Mouse (Mus musculus) T-helper 1 cell (primary cell): ENCODE measurements around the gene 6030408B16Rik.

Source experiments
- in situ Hi-C: fragments of 300-600 bp; cut with MboI, MseI; formaldehyde crosslinking; loops from one replicate; pipeline ENCODE4 v1.15.1; 2025; ENCODE audit warnings: high pct_unique_total_duplicates

6030408B16Rik gene

DNA sequence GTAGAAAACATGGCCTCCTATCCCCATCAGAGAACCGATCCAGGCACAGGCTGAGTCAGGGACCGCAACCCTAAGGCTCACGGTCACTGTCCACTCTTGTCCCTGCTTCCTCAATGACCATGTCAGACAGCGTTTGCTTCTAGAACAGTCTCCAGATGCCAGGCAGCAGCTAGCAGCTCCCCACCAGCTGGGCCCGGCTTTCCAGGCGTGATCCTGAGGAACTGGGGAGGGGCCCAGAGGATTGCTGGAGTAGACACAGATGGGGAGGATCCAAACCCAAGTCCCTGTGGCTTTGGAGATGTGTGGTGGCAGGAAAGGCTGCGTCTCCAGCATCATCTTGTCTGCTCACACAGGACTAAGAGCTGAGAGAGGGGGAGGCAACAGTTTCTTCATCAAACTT lies 2.1 kb downstream of the 6030408B16Rik start:
- in situ Hi-C loops: no loop called here

DNA sequence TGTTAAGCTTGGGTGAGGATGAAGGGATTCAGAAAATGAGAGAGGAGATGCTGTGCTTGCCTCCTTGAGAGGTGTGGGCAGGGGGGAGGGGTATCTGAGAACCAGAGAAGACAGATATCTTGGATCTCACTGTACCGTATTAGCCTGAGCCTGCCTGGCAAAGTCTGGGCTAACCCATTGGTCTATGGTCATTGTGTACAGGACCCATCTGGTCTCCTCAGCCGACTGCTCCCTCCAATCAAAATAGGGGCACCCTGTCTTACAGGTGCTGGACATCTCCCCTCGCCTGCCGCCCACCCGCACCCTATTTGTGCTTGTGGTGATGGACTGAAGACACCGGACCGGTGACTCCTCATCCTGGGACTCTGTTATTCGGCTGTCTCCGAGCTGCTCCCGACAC lies 2.6 kb downstream of the 6030408B16Rik start:
- in situ Hi-C loops: no loop called here

DNA sequence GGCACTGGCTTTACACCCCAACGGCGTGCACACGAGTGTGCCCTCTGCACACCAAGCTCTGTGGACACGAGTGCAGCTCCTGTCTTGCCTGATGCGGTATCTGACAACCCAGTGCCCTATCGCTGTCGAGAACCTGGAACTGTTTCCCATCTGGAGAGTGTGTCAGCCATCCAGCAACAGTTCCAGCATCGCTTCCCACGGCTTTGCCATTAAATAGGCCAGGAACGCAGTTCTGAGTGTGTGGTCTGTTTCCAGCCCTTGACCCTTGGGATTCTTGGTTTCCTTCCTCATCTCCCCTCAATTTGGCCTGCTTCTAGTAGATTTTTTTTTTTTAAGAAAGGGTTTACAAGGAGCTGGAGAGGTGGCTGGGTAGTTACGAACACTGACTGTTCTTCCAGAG lies 3.1 kb downstream of the 6030408B16Rik start:
- in situ Hi-C loops: no loop called here

DNA sequence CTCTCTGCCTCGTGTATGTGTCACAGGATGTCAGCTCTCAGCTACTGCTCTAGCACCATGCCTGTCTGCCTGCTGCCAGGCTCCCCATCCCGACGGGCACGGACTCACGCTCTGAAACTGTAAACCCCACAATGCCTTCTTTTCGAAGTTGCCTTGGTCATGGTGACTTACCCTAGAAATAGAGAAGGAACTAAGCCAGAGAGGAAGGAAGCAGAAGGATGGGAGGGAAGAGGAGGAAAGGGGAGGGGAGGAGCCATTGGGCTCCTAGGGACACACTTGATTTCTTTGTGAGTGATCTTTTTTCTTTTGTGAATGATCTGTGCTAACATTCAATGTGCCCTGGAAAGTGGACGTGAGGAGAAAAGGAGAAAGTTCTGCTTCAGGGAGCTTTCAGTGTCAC lies 5.0 kb downstream of the 6030408B16Rik start:
- in situ Hi-C loops: no loop called here

DNA sequence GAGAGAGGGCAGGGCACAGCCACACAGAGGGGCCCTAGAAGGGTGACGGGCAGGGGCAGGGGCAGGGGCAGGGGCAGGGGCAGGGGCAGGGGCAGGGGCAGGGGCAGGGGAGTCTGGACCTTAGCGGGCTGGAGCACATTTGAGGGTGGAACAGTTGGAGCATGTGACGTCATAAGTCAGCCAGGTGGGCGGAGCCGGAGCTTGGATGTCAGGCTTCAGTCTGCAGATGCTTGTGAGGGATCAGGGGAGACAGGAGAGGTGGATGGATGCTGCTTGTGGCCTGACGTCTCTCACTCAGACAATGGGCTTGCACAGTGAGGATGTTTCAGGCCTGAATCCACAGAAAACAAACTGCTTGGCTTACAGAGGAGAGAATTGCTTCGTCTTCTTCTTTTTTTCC lies 5.5 kb downstream of the 6030408B16Rik start:
- in situ Hi-C loops: no loop called here

DNA sequence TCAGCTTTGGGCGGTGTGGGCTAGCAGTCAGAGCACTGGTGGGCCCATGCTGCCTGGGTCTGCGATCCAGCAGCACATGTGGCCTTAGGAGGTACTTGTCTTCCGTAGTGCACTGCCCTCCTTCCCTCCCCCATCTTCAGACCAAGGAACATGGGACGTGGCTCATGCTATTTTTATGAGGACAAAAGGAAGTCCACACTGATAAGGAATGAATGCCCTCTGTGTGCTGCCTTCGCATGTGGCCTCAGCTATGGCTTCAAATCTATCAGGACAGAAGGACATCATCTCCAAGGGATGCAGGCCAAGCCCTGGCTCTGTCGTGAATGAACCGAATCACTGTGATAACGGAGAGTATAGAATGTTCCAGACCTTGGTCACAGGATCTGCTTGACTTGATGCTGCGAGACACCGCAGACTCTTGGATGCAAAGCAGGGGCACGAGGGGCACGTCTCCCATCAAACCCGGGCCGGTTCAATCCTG lies 6.5 kb downstream of the 6030408B16Rik start:
- in situ Hi-C loops: no loop called here

DNA sequence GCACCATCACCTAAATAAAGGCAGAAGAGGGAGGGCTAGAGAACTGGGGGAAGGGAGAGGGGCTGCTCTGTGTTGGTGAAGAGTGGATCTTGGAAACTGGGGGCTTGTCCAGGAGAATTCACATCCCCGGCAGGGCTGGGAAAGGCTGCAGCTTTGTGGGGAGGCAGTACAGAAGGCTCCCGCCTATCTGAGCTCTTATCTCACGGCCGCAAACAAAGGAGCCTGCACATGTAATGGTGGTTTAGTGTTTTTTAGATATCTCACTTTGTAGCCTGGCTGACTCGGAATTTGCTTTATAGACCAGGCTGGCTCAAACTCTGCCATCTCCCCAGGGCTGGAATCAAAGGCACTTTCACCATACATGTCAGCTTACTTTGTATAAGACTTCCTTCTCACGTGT lies 7.1 kb downstream of the 6030408B16Rik start:
- in situ Hi-C loops: no loop called here

DNA sequence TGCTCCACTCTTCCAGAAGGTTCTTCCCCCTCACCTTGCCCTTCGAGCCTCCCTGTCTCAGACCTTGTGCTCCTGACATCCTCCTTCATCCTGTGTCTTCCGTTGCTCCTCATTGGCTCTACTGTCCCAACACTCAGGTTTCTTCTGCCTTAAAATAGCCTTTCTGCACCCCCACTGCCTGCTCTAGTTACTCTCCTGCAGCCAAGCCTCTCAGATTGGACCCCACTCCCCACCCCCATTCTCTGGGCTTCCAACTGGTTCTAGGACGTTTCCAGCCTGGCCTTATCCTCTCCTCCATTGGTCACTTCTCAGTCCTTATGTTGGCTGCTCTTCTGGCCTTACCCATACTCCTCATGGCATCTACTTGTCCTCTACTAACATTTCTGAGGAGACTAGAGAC lies 9.2 kb downstream of the 6030408B16Rik start:
- in situ Hi-C loops: no loop called here

DNA sequence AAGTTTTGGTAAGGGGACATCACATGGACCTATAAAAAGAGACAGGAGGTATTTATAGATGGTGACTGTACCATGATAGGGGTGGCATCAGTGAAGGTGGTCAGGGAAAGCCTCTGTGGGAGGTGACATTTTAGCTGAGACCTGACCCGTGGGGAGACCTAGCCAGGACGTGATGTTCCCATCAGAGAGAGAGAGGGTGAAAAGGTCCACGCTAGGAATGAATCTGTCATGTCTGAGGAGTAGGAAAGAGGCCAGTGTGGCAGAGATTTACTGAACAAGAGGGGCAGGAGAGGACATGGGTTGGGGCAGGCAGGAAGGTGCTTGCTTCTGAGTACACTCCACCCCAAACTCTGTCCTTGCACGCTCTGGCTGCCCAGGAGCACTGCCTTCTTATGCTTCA lies 10.8 kb downstream of the 6030408B16Rik start:
- in situ Hi-C loops: no loop called here

DNA sequence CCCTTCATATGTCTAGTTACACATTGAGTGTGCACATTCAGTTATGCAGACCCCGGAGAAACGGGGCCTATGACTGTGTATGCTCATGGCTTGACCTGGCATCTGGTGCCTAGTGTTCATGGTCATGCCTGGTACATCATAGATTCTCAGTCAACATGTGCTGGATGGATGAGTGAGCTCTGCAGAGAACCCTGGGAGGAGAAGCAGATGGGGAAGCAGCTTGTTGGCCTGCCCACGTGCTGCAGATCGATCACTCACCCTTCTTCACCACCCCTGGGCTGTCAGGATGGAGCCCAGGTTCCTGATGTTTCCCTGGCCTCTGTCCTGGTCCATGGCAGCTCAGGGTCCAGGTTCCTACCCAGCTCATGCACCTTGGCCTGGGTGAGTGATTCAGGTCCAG lies 13.4 kb downstream of the 6030408B16Rik start:
- in situ Hi-C loops: no loop called here

DNA sequence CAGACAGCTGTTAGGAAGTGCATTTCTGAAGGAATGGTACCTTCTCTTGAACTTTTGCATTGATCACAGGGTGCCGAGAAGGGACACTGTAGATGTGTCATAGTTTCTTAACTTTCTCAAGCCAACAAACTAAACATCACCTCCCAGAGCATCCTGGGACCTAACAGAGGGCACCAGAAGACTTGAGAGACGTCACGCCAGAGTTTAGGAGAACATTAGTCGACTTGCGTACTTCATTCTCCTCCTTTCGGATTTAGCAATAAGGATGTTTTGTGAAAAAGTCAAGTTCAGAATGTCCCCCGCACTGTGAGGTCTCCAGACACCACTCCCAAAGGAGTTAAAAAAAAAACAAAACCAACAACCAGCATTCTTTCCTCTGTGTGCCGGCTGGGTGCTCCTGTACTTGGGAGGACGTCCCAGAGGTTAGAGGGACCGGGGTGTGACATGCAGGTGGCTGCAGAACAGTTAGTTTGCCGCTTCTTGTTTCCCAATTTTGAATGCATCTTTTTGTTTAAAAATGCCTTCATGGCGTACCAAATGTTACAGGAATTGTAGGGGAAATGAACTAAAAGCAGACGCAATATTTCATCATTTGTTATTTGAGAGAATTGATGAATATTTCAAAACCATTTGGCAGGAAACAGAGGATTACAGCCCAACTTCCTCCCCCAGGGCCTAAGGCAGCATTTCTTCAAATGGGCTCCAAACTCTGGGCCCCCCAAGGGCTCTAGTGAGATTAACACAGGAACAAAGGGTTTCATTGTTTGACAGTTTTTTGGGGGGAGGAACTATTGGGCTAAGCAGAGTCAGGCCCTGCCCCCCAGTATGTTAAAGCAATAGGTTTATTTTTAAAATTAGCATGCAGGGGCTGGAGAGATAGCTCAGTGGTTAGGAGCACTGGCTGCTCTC lies 15.7 kb downstream of the 6030408B16Rik start:
- in situ Hi-C loops: no loop called here

DNA sequence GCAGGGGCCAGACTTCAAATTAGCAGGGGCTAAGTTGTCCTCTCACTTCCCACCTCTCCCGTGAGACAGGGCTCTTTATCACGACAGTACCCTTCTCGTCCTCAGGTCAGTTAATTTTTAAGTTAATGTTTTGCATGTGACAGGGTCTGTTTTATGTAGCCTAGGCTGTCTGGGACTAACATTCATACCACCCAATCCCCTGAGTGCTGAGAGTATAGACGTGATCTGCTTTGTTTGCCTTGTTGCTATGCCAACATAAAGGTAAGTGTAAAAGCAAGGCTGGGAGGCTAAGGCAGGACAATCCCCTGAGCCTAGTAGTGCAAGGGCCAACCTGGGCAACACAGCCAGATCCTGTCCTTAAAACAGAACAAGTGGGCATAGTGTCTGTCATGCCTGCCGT lies 16.5 kb downstream of the 6030408B16Rik start:
- in situ Hi-C loops: no loop called here

DNA sequence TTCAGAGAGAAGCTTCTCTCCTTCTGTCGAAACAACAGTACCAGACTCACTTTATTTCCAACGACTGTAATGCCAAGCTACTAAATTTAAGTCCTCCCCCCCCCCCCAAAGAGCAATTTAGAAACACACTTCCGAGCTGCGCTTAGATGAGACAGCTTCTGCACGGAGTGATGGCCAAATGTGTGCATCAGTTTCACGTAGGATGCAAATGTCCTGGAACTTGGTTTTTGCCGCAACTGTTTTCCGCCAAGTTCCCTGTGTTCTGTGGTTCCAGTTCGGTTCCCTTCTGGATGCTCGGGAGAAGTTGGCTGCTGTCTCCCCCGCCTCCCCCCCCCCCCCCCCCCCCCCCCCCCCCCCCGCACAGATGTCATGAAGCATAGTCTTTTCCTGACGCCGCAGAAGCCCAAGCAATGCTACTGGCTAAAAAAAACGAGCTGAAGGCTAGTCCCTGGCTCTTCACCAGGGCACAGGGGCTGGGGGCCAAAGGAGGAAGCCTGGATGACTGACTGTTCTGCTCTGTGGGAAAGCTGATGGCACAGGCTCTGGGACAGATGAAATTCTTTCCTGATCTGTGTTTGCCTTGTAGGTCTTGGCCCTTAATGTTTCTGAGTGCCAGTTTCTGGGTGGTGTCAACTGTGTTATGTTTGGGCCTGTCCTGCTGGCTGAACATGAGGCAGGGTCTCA lies 18.2 kb downstream of the 6030408B16Rik start:
- in situ Hi-C loops: no loop called here

DNA sequence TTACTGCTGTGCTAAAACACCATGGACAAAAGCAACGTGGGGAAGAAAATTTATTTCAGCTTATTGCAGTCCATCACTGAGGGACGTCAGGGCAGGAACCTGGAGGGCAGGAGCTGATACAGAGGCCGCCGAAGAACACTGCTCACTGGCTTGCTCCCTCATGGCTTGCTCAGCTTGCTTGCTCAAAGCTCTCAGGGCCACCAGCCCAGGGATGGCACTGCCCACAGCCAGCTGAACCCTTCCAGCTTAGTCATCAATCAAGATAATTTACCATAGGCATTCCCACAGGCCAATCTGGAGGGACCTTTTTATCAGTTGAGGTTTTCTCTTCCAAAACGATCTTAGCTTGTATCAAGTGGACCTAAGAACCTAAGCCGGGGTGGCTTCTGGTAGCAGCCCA lies 19.0 kb downstream of the 6030408B16Rik start:
- in situ Hi-C loops: no loop called here

DNA sequence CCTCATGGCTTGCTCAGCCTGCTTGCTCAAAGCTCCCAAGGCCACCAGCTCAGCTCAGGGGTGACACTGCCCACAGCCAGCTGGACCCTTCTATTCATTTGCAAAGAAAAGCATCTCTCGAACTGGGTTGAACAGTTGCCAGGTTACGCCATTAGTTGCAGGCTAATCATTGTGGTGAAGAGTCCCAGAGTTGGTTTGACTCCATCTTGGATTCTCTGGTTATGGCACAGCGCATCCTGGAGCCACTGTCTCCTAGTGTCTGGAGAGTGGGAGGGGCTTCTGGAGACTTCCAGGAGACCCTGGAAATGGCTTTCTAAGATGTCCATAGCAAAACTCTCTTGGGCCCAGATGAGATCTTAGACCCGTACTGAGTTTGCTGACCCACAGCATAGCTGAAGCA lies 22.4 kb downstream of the 6030408B16Rik start:
- in situ Hi-C loops: no loop called here

DNA sequence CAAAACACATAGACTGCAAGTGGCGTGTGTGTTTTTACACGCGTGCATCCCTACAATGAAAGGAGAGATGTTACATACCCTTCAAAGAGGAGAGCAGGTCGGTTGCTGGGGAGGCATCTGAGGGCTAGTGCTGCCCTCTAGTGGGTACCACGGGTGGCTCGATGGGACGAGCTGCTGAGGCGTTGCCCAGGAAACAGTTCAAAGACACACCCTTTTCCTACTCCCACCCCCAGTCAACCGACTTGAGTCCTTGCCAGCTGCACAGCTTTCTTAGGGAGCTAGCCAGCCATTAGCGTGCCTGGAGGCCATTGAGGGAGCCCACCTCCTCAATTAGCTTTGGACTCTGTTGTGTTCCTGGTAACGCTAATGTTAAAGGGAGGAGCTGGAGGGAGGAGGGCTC lies 22.8 kb downstream of the 6030408B16Rik start:
- in situ Hi-C loops: no loop called here

DNA sequence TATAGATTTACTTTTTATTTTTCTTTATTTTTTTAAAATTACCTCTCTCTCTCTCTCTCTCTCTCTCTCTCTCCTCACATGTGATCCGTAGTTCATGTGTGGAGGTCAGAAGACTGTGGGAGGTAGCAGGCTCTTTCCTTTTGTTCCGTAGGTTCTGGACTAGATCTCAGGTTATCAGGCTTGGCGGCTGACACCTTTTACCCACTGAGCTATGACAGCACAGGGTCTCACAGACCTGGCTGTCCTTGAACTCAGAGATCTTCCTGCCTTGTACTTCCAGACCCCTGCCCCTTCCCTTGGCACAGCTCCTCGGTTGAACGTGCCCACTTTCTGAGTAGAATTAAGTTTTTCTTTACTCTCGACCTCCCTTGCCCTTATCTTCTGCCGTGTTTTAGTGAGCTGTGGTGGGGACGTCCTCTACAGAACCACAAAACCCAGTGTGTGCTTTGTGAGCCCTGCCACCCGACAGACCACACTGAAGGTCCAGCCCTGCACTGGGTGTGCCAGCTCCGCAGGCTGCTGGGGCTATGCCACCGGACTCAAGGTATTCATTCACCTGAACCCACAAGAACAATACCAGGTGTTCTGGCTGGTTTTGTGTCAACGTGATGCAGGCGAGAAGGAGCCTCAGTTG lies 23.4 kb downstream of the 6030408B16Rik start:
- in situ Hi-C loops: no loop called here

DNA sequence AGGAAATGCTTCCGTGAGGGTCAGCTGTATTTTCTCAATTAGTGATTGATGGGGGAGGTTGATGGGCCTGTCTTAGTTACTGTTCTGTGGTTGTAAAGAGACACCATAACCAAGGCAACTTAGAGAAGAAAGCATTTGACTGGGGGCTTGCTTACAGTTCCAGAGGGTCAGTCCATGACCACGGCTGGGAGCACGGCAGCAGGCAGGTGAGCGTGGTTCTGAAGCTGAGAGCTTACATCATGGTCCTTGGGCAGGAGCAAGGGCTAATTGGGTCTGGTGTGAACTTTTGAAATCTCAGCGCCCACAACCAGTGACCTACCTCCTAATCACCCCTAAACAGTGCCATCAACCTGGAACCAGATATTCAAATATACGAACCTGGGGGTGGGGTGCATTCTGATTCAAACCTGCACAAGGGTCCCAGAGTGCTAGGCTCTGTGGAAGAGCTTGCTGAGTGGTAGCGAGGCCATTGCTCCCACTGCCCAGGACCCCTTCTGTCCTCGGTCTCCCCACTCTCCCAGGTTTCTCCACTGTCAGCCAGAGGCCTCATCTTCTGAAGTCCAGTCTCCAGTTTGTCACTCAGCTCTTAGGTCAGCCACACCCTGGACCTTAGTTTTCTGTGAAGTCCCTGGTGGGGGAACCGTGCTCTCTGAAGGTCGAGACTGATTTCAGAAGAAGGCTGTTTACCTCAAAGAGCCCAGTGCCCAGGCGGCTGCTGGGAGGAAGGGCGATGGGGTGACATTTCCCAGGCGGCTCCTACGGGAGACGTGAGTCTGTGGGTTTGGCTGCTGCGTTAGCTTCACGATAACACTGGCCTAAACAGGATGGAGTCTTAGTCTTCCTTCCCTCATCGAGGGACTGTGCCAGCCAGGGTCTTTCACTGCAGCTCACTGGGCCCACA lies 24.2 kb downstream of the 6030408B16Rik start:
- in situ Hi-C loops: no loop called here

DNA sequence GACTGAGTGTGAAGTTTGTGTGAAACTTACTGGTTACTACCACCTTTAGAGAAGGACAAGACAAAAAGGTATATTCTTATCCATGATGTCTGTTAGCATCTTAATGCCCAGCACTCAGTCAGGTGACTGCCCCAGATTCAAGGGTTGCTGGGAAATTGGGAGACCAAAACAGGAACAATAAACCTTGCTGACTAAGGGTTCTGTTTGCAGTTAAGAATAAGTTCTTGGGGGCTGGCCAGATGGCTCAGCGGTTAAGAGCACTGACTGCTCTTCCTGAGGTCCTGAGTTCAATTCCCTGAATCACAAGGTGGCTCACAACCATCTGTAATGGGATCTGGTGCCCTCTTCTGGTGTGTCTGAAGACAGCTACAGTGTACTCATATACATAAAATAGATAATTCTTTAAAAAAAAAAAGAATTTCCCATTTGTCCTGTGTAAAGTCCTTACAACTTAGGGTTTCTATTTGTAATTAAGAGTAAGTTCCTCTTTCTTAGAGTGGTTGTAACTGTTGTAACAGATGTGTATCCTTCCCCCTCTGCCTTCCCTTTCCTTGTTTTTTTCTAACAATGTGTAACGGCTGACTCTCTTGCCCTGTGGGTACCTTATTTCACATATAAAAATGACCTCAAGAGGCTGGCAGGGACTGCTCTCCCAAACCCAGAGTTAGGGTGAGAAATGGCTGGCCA lies 24.9 kb downstream of the 6030408B16Rik start:
- in situ Hi-C loops: no loop called here

DNA sequence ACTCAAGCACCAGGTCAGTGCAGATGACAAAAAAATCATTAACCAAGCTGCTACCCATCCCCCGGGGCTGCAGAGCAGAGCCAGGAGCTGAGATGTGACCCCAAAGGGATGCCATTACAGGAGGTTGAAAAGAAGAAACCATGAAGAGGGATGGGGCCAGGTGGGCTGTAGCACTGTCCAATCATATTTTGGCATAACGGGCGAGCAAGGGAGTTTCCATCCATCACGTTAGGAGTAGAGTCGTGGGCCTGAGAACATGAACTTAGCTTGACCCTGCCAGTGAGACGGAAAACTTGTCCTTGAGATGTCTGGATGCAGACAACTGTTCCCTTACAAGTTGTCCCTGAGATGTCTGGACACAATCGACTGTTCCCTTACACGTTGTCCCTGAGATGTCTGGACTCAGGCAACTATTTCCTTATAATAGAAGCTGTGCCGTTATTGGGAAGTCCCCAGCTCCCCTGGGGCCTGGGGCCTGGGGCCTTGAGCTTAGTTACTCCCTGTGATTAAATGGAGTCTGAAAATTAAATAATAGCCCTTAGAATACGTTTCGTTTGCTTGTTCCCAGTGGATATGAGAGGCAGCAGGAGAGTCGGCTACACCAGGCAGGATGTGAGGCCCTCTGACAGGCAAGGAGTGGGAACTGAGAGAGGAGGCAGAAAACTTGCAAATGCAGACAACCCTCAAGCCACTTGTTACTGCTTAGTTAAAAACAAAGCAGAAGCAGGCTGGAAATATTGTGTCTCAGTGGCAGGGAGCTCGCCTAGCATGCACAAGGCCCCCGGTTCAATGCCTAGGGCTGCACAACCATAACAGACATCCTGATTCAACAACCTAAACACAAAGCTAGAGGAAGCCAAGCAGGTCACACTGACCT lies 26.1 kb downstream of the 6030408B16Rik start:
- in situ Hi-C loops: no loop called here
